Mouse (Mus musculus) 3134 (cell line): ENCODE measurements around the gene Tanc1.

ENCODE experiments used
- DNase-seq: peaks from one replicate; pipeline ENCODE4 v3.0.0-alpha.2; 2011; ENCODE audit warnings: low spot score; ENCODE audit not compliant: insufficient read length; ENCODE audit errors: extremely low read depth

Gene Tanc1

DNA sequence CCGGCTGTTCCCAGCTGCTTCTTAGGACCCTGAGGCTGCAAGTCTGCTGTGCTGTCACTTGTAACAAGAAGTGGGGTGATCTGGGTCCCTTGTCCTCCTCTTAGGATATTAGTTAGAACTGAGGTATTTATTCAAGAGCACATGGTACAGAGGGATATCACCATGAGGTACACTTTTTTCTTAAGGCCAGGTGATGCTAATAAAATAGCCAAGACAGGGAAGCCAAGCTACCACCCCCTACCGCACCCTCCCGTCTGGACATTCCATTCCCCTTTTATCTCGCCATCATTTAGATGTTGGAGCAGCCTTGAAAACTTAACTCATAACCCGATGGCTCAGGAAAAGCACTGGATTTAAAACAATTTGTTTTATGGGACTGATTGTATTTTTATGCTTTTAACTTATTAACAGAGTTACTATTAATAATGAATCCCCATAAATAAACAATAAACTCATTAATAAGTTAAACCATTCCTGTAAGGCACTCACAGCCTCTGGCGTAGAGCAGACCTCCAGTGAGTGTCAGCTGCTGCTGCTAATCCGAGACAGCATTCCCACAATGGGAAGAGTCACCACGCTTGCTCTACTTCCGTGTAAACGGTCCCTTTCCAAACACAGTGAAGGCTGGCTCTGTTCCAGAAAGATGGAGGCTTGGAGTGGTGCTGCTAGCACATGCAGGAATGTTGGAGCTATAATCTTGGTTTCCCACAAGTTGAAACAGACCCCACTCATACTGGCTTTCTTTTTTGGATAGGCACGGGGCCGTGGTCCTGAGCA lies 171.4 kb downstream of the Tanc1 start:
- DNase-seq = no peak

DNA sequence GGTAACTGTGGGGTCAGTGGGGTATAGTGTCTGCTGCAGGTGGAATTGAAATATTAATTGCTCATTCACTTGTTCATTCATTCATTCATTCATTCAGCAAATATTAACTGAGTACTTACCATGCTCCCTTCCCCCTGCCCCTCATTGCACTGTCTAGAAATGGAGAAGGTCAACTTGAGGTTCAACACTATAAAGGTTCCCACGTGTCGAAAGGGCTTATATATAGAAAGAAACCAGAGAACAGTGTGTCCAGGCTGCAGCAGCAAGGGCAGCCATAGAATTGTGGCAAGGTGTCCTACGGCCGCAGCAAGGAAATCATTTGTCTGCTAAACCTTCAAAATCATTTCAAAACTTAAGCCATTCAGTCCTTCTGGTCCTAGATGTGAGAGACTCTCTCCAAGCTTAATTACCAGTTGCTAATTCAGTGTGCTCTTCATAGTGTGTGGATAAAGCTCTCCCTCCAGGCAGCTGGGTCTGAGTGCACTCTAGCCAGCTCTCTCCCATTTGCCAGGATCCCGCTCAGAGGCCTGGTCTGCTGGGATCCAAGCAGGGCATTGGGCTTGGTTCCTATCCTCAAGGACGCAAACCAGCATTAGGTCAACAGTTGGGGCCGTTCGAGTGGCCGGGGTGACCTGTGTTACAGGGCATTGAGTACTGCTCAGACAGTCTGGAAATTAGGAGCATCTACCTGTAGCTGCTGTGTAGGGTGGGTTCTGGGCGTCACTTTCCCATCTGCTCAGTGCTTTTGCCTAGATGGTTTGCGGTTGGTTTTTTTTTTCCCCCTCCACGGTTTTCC lies 172.2 kb downstream of the Tanc1 start:
- DNase-seq = no peak

DNA sequence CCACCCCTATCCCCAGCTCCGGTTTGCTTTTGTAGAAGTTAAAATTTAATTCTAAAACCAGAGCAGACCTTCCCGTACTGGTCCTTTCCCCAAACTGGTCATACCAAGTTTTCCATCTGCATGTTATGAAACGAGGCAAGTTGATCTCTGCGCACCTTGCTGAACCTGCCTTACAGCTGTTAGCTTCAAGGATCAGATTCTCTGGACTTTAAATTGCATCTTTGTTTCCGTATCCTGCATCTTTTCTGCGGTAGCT lies 172.7 kb downstream of the Tanc1 start:
- no peak for DNase-seq

DNA sequence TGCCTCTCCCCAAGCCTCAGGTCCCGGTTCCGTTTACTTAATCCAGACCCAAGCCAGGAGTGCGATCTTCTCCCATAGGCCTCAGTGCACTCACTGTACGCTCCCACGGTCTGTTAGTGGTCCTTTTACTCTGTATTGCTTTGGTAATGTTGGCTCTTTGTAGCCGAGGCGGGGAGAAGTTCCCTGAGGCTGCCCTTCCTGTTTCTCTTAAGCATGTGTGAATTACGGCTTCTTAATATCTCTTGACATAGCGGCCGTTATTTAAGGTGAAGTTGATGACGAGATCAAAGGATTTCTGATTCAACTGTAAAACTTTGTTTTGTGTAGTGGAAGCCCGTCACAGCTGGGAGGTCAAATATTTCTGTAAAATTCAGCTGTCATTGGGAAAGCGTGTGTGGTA lies 173.8 kb downstream of the Tanc1 start:
- no peak for DNase-seq

DNA sequence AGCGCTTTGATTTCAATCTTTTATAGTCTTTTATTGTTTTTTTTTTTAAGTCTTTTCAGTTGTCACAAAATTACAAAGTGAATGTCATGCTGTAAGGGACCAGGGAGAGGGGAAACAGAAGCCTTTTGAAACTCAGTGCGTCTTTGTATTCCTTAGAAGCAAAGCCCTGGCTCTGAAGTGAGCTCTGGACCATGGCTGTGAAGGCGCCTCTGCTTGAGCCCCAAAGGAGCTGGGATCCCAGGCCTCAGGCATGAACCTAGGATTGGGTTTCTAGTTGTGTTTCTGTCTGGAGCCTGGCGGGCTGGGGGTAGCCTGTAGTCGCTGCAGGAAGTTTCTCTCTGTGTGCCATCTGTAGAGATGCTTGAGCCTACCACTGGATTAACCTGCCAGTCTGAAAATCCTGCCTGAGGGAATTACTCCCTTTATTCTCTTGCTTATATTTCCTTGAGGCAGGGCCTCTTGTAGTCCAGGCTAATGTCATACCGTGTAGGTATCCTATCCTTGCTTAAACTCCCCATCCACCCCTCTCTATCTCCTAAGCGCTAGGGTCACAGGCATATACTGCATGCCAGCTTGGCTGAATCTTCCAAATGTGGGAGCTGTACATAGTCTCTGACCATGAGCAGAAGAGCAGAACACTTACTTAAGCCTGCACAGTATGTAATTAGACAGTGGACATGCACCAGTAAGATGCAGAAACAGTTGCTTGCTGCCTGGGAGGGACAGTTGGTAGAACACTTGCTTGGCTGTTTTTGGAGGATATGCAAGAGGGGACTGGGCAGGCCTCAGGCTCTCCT lies 177.1 kb downstream of the Tanc1 start:
- no peak for DNase-seq

DNA sequence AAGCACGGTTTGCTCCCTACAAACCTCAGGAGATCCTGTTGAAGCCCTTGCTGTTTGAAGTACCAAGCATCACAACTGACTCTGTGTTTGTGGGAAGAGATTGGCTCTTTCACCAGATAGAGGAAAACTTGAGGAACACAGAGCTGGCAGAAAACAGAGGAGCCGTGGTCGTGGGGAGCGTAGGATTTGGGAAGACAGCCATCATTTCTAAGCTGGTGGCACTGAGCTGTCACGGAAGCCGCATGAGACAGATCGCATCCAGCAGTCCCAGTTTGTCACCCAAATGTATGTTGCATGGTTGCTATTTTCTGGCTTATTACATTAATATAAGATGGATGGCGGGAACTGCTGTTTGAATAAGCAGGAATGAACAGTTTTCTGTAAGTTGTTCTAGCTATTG lies 179.8 kb downstream of the Tanc1 start:
- DNase-seq = no peak

DNA sequence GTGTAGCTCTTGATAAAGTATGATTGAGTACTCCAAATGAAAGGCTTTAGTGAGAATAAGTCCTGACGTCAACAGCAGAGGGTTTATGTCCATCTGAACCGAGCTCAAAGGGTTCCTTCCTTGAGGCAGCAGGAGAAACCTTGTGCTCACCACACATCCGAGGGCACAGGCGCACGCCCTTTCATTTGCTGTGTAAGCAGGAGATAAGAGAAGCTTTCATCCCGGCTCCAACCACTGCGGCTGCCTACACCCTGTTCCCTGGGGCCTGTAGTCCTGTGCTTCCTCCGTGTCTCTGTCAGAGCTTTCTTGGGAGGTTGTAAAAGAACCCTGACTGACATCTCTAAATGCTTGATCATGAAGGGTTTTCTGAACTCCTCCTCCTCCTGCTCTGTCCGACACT lies 181.5 kb downstream of the Tanc1 start:
- no peak for DNase-seq

DNA sequence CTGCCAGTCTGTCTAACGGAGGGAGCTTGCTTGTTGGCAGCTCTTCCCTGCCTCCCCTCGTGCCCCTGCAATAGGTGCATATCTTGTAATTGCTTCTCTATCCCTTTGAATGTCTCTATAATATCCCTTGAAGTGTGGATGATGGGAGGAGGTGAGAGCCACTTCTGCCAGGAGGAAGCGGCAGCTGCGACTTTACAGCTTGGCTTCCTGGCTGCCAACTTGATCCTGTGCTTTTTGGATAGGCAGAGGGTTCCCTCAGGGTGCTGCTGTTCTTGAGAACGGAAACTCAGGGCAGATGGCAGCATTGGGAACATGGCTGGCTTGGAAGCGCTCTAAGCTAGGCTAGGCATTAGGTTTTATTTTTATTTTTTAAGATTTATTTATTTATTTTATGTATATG lies 183.0 kb downstream of the Tanc1 start:
- DNase-seq = no peak

DNA sequence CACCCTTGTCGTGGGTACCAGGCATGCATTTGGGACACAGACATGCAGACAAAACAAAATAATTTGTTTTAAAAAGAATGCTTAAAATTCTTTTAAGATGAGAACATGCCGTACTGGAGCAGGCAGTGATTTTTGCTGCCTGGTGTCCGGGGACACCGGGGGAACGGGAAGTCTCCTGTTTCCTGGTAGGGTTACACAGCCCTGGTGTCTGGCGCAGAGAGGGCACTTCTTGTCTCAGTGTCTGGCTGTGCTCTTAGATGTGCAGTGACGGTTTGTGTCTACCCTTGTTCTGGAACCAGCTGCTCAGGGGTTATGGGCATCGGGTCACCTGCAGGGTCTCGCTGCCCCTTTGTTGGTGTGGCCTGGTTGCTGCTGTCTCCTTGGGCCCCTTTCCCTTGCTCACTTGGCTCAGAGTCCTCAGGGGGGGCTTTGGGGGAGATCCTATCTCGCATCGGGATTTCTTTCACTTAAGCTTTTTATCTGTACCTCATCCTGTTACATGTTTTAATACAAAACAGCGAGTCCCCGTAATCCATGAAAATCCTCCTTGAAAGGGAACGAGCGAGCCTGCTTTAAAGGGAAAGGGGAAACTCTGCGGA lies 187.2 kb downstream of the Tanc1 start:
- no peak for DNase-seq

DNA sequence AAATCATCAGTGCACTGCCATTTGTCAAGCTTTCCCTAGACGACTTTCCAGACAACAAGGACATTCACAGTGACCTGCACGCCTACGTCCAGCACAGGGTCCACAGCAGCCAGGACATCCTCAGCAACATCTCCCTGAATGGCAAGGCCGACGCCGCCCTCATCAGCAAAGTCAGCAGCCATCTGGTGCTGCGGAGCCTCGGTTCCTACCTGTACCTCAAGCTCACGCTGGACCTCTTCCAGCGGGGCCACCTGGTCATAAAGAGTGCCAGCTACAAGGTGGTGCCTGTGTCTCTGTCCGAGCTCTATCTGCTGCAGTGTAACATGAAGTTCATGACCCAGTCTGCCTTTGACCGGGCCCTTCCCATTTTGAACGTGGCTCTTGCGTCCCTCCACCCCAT lies 187.7 kb downstream of the Tanc1 start:
- no peak for DNase-seq

DNA sequence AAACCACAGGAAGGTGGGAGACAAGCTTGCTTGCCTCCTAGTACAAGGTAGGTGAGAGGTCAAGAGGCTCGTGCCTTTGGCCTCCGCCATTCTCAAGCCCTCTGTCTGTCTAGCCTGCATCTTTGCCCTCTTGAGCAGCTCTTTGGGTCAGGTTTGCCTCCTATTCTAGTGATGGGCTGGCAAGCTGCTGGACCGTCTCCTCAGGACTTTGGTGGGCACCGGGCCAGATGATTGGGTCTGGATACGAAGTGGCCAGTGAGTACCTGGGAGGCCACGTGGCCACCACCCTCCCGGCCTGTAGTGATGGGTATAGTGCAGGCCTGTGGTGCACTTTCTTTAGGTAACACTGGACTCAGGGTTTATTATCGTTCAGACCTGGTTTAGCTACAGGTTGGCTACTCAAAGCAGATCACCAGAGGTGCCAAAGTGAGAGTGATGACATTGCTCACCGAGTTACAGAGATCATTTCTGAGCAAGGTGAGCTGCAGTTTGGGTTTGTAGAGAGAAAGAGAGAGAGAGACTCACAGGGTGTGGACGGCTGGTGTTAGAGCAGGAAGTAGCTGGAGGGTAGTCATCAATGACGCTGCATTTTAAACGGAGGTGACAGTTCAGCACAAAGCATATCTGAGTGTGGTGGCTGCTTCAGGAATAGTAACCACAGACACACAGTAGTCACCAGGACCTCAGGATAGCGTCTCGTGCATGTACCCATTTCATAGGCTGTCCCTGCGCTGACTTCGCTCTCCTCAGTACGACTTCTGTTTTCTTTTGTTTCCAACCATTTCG lies 188.8 kb downstream of the Tanc1 start:
- no peak for DNase-seq

DNA sequence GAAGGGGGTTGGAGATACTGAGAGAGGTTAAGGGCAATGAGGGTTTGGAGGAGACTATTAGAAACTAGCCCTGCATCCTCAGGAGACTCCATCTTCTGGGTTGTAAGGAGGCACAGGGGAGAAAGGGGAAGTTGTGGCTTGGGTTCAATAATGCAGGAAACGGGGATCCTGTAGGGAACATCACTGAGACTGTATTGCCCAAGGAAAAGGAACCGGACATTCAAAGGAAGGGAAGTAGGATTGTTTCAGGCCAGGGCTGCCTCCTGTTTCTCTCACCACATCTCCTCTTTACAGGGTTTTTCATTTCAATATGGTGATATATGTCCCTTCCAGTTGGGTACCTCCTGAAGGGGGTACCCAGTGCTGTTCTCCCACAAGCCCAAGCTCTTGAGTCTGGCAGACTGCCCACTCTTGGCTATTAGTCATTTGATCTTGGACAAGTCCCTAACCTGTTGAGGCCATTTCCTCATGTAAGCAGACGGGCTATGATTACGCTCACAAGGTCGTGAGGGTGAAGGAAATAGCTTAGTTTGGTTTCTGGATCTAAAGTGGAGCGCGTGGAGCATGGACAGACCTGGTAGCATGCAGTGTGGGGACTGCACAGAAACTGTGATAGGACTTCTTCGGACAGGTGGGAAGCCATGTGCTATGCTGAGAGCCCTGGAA lies 191.0 kb downstream of the Tanc1 start:
- DNase-seq = no peak

DNA sequence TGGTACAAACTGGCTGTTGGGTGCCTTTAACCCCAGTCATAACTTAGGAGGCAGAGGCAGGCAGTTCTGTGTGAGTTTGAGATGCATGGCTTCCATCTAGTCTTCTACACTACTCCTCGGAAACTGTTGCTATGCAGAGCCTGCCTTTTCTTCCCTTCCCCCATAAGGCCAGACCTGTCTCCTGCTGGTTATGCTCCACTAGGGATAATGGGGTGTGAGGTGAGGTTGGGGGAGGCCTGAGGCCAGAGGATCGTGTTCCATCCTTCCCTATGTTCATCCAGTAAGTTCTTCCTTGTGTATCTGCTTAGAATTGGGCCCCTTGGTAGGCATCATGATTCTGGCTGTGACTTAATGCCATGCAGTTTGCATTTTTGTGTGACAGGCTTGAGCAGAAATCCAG lies 193.8 kb downstream of the Tanc1 start:
- DNase-seq = no peak

DNA sequence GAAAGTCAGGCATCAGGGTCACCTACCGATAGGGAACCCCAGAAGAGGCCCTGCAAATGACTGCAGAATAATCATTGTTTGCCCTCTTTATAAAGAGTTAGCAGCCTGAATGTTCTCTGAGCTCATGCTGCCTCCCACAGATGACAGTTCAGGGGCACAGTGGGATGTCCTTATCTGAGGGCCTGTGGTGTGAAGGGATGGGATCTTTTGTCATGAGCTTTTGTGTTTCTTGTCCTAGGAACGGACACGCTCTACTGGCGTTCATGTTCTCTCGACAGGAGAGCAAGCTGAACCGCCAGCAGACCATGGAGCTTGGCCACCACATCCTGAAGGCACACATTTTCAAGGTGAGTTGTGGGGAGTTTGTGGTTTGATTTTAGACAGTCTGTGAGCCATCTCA lies 194.2 kb downstream of the Tanc1 start:
- DNase-seq = no peak

DNA sequence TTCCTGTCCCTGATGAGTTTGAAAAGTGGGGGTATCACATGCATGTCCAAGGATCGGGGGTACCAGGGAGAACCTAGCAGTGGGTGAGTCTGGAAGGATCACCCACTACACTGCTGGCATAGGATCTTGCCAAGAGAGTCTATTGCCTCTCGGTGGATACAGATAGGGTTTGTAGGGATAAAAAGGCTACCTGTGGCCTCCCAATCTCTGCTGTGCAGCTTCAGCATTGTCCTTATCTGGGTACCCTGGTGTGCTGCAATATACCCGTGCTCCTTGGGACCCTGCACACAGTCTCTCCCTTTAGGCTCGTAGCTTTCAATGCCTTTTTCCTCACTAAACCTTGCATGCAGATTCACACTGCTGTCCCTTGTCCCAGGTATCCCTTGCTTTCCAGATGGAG lies 196.8 kb downstream of the Tanc1 start:
- no peak for DNase-seq

DNA sequence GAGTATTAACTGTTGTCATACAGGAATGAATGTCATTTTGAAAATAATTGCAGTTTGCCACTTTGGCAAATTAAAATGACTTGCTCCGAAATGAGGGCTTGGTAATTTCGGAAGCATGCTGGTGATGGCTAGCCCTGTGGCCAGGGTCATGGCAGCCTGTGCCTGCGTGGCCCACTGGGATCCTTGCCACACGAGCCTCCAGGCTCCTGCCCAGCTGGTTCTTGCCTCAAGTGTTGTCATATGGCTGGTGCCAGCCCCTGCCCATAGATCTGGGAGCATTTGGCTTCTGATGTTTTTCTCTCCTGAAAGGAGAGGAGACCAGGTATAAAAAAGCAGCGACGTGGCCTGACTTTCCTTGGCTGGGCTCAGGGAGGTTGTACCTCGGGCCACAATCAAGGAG lies 198.2 kb downstream of the Tanc1 start:
- DNase-seq = no peak

DNA sequence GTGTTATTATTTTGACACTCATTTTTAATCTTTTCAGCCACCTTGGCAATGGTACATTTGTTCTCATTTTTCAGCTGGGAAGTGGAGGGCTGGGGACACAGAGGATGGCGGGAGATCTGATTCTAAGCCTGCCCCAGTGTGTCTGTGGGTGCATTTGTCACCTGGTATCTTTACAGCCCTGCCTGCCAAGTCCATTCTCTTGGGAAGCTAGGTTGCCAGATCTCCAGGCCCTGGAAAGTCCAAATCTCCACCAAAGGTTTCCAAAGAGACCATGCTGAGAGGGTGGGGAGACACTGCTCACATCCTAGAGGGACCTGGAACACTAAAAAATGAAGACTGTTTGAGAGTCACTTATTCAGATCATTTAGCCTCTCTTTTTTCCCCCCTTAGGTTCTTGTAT lies 199.4 kb downstream of the Tanc1 start:
- DNase-seq = no peak

DNA sequence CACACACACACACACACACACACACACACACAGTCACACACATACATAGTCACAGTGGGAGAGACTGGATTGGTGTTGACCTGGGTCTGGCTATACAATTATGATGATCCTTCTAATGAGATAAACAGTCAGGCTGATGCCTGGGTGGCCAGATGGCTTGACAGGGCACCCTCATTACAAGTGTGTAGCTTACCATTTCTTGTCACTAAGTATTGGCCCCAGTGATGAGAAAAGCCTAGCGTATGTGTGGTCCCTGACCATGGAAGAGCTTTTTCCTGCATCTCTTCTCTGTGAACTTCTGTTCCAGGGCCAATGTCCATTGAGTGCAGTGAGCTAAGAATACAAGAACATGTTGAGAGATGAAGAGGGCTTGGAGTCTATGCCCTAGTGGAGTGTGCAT lies 200.8 kb downstream of the Tanc1 start:
- no peak for DNase-seq

DNA sequence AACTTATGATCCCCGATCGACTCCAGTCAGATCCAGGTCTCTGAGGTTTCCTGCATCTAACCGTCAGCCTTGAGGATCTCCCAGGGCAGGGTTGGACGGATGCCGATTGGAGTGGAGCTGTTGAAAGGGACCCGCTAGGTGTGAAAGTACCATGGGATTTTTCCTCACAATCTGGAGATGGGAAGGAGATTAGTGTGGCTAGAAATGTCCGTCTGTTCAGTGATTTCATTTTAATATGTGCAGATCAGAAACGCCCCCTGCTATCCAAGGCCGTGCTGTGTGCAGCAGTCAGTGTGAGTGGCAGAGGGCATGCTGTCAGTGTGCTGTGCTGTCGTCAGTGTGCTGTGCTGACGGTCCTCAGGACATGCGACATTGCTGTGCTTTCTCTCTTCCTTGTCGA lies 201.6 kb downstream of the Tanc1 start:
- no peak for DNase-seq

DNA sequence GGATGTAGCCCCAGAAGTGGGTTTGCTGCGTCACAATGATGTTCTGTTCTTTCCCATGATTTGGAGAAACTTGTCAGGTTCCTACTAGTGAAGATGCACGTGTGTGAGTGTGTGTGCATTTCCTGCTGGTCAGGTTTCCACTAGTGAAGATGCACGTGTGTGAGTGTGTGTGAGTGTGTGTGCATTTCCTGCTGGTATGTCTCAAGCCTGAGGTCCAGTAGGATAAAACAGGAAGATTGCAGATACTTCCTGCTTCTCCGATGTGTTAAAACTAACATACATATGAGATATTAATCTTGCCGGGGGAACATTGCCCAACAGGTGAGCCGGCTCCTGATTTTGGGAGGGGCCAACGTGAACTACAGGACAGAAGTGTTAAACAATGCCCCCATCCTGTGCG lies 203.2 kb downstream of the Tanc1 start:
- DNase-seq = no peak
